Mouse (Mus musculus): ENCODE results near the gene Aph1a. TPM values are rescaled to one million over a fixed set of nuclear protein-coding genes. Genes with fewer than 3 reads are reported as not detected.

Gene Aph1a
- polyA plus RNA-seq, 1 experiment from 2014 or later, result 36.1 TPM

Other genes starting within 250 kb of the Aph1a start
- 49.5 and 50.0 TPM in 2 replicates for gene Mcl1, start 235.2 kb upstream of the Aph1a start, polyA plus RNA-seq (2016; fragmentation: Nextera tagmentation; extraction: Ambion mirVana)
- gene Adamtsl4, start 206.1 kb upstream of the Aph1a start, polyA plus RNA-seq (2016; fragmentation: Nextera tagmentation; extraction: Ambion mirVana), result 1.00 and 1.6 TPM in 2 replicates
- 9.7 and 10.9 TPM in 2 replicates for gene Ecm1, start 154.4 kb upstream of the Aph1a start, polyA plus RNA-seq (2016; fragmentation: Nextera tagmentation; extraction: Ambion mirVana)
- 65.5 and 71.5 TPM in 2 replicates for gene Tars2, start 133.8 kb upstream of the Aph1a start, polyA plus RNA-seq (2016; fragmentation: Nextera tagmentation; extraction: Ambion mirVana)
- 24.0 and 25.7 TPM in 2 replicates for gene Rprd2, start 75.1 kb upstream of the Aph1a start, polyA plus RNA-seq (2016; fragmentation: Nextera tagmentation; extraction: Ambion mirVana)
- 74.5 and 75.6 TPM in 2 replicates for gene Prpf3, start 38.1 kb upstream of the Aph1a start, polyA plus RNA-seq (2016; fragmentation: Nextera tagmentation; extraction: Ambion mirVana)
- gene Mrps21, start 22.4 kb upstream of the Aph1a start, polyA plus RNA-seq (2016; fragmentation: Nextera tagmentation; extraction: Ambion mirVana), result 374 and 377 TPM in 2 replicates
- gene Ciart, start 11.7 kb upstream of the Aph1a start, polyA plus RNA-seq (2016; fragmentation: Nextera tagmentation; extraction: Ambion mirVana), result 11.5 and 13.4 TPM in 2 replicates
- gene BC028528, start 2.0 kb upstream of the Aph1a start, polyA plus RNA-seq (2016; fragmentation: Nextera tagmentation; extraction: Ambion mirVana), result 7.6 and 10.2 TPM in 2 replicates
- gene Car14, start 10.7 kb downstream of the Aph1a start, polyA plus RNA-seq (2016; fragmentation: Nextera tagmentation; extraction: Ambion mirVana), result 120 and 133 TPM in 2 replicates
- gene Anp32e, start 35.3 kb downstream of the Aph1a start, polyA plus RNA-seq (2016; fragmentation: Nextera tagmentation; extraction: Ambion mirVana), result 369 and 371 TPM in 2 replicates
- gene Plekho1, start 102.0 kb downstream of the Aph1a start, polyA plus RNA-seq (2016; fragmentation: Nextera tagmentation; extraction: Ambion mirVana), result 73.2 and 78.5 TPM in 2 replicates
- gene Vps45, start 164.5 kb downstream of the Aph1a start, polyA plus RNA-seq (2016; fragmentation: Nextera tagmentation; extraction: Ambion mirVana), result 22.4 and 26.5 TPM in 2 replicates
- gene Otud7b, start 210.6 kb downstream of the Aph1a start, polyA plus RNA-seq (2016; fragmentation: Nextera tagmentation; extraction: Ambion mirVana), result 20.8 and 21.7 TPM in 2 replicates